Mouse (Mus musculus) small intestine, adult 2 months (tissue): ENCODE data around the gene Gm5799.
"Not testable (repeated sequence)": the region's sequence is repeated elsewhere in the genome, so short reads cannot be mapped to it uniquely, and the experiment has no call there.

ENCODE experiments used
- CTCF ChIP-seq: fragments of 200-500 bp; IDR thresholded peaks from 2 replicates; pipeline ENCODE4 v1.5.1; 2012; ENCODE audit warnings: low read depth, mild to moderate bottlenecking, control low read depth, inconsistent platforms, low read length, moderate library complexity, mixed read lengths; ENCODE audit not compliant: insufficient replicate concordance, insufficient read length; ENCODE audit errors: extremely low read depth
- POLR2A ChIP-seq: fragments of 200-500 bp; IDR thresholded peaks from 2 replicates; pipeline ENCODE4 v1.6.1; 2012; ENCODE audit warnings: low read depth, mild to moderate bottlenecking, control low read depth, inconsistent platforms, low read length, moderate library complexity

- not testable (repeated sequence) for TF ChIP-seq CTCF, POLR2A
These were observed 5.2 kb upstream of the Gm5799 start for GRCm38 (mm10) chr14:43538144-43538543.
